ENCODE assay signal across 10 mouse cellular contexts in the genomic region with DNA sequence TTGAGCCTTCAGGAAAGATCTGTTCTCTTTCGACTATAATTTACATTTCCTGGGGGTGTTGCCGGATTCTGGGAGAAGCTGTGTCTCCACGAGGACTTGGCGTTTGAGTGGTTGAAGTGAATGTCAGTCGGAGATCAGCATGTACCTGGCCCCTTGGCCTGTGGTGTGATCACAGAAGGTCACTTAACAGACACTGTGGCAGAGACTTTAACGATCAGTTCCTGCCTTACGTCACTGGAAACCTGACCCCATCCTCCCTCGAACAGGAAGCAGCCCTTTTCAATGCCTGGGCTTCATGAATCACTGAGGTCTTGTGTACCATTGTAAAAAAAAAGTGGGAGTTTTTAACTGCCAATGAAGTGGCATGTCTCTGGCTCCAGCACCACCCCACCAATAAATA. TPM values are rescaled to one million over a fixed set of nuclear protein-coding genes. Genes with fewer than 3 reads are reported as not detected.
A peak's percentile ranks its signal among the peaks of the same experiment; 100 is the strongest.
DNase-seq lines count a peak whose midpoint lies in the region; ATAC-seq and TF ChIP-seq lines count a peak whose summit lies in the region.
"Had no signal": no experiment of that assay in that cellular context is flagged by ENCODE, and none has a peak within 500 bp of the region (broad histone marks: within the 10 kb centered on the region; RNA-seq: fewer than 3 reads in every experiment).

No protein-coding gene starts in this region.

- intact Hi-C loops in left cerebral cortex, adult 2 months (cut with DNase I): no loop called here

- 0 out of 2 replicates have a peak, but pooled peaks have one; percentile 13 for ATAC-seq in common myeloid progenitor, adult 5-6 weeks (replicated peaks; ENCODE audit: low read depth, poor library complexity, severe bottlenecking)
- ATAC-seq in limb, embryonic 15.5 days (ENCODE audit: insufficient number of reproducible peaks, low FRiP score, low TSS enrichment, low read depth): no peak

- no peaks in the 10 kb centered on the region for H3K36me3 ChIP-seq in limb, embryonic 15.5 days
- H3K36me3 ChIP-seq: embryonic facial prominence, embryonic 12.5 days; midbrain, embryonic 12.5 days had no signal

- peak overlapping the region; percentile 59 for H3K27ac ChIP-seq in limb, embryonic 15.5 days
- H3K27ac ChIP-seq in left cerebral cortex, adult 2 months: no peak overlapping the region
- H3K27ac ChIP-seq: embryonic facial prominence, embryonic 12.5 days; midbrain, embryonic 12.5 days had no signal

- no peaks in the 10 kb centered on the region for H3K9me3 ChIP-seq in limb, embryonic 15.5 days
- H3K9me3 ChIP-seq: embryonic facial prominence, embryonic 12.5 days; midbrain, embryonic 12.5 days had no signal

- H3K4me2 ChIP-seq in limb, embryonic 15.5 days: peak overlapping the region; percentile 12; the same call in 1 of the 2 replicates
- H3K4me2 ChIP-seq: embryonic facial prominence, embryonic 12.5 days; midbrain, embryonic 12.5 days had no signal

- peak; percentile 27 for DNase-seq in kidney, adult 11 months
- DNase-seq in kidney, adult 18-20 months: no peak
- peak; percentile 45 for DNase-seq in forelimb bud, embryonic 11.5 days (ENCODE audit: low read depth, low spot score)
- no peak for DNase-seq in right cerebral cortex, postnatal 14 days
- DNase-seq in T-cell, adult 2 months (ENCODE audit: low spot score): no peak
- no peak for DNase-seq in left cerebral cortex, adult 2 months (ENCODE audit: extremely low spot score in 1 of 2, low spot score in 2 of 2)

- H3K9ac ChIP-seq in limb, embryonic 15.5 days: no peak overlapping the region
- H3K9ac ChIP-seq: embryonic facial prominence, embryonic 12.5 days; midbrain, embryonic 12.5 days had no signal

- no peak overlapping the region for H3K4me3 ChIP-seq in limb, embryonic 15.5 days
- H3K4me3 ChIP-seq in left cerebral cortex, adult 2 months: no peak overlapping the region
- H3K4me3 ChIP-seq: embryonic facial prominence, embryonic 12.5 days; midbrain, embryonic 12.5 days had no signal

- H3K27me3 ChIP-seq in limb, embryonic 15.5 days: no peaks in the 10 kb centered on the region
- H3K27me3 ChIP-seq: embryonic facial prominence, embryonic 12.5 days had no signal

- peaks cover 17% of the 10 kb centered on the region for H3K4me1 ChIP-seq in limb, embryonic 15.5 days

- 25% methylated on average over 8 of the region's 8 CpGs for WGBS in limb, embryonic 15.5 days

- TF ChIP-seq CTCF in left cerebral cortex, adult 2 months (IDR thresholded peaks at IDR 0.05): no peak

RNA-seq across cellular contexts. Expression of gene Tmem120b, which starts 11.8 kb away (rescaled TPM):
- total RNA-seq in common myeloid progenitor, adult 5-6 weeks (2017): 4.8 and 4.9 TPM in 2 replicates
- 18.8 and 23.1 TPM in 2 replicates for polyA plus RNA-seq in limb, embryonic 15.5 days (2015; fragmentation: Nextera tagmentation; extraction: Ambion mirVana)
- total RNA-seq in left cerebral cortex, adult 2 months (2021): 10 to 100 TPM; 16.0 to 16.2 TPM

RNA-seq across cellular contexts. Expression of gene Morn3, which starts 33.2 kb away (rescaled TPM):
- total RNA-seq in common myeloid progenitor, adult 5-6 weeks (2017): not detected in 2 replicates
- 1.0 TPM in 1 of 2 replicates, not detected in the other for polyA plus RNA-seq in limb, embryonic 15.5 days (2015; fragmentation: Nextera tagmentation; extraction: Ambion mirVana)
- total RNA-seq in left cerebral cortex, adult 2 months (2021): not detected
- polyA plus RNA-seq: embryonic facial prominence, embryonic 12.5 days; midbrain, embryonic 12.5 days had no signal

RNA-seq across cellular contexts. Expression of gene Rhof, which starts 52.5 kb away (rescaled TPM):
- total RNA-seq in common myeloid progenitor, adult 5-6 weeks (2017): 3.4 TPM in 2 replicates
- polyA plus RNA-seq in limb, embryonic 15.5 days (2015; fragmentation: Nextera tagmentation; extraction: Ambion mirVana): 4.9 and 5.7 TPM in 2 replicates
- 10 to 100 TPM; 48.5 to 48.9 TPM for total RNA-seq in left cerebral cortex, adult 2 months (2021)

Comparison
In these comparisons a context has a peak if more than half of its experiments do, and no peak if none do; other contexts are left out.
1. DNase-seq: peak in kidney, adult 11 months (single experiment) and forelimb bud, embryonic 11.5 days (single experiment); none in kidney, adult 18-20 months (single experiment), right cerebral cortex, postnatal 14 days (single experiment), T-cell, adult 2 months (single experiment) and left cerebral cortex, adult 2 months (0 of 2).
2. RNA of gene Rhof, which starts 52.5 kb away (total RNA-seq): 48.5 to 48.9 TPM in left cerebral cortex, adult 2 months; 3.4 TPM in common myeloid progenitor, adult 5-6 weeks; every median in the first group is over 10 times any median in the second.